Mouse (Mus musculus) cerebellum, adult 2 months (tissue): ENCODE data around the gene Rasal1.

Experiments
- CTCF ChIP-seq: fragments of 200-500 bp; IDR thresholded peaks from 2 replicates; pipeline ENCODE4 v1.5.1; 2011; ENCODE audit warnings: low read depth, mild to moderate bottlenecking, control low read depth, low read length, moderate library complexity, borderline replicate concordance; ENCODE audit not compliant: insufficient read depth
- POLR2A ChIP-seq: fragments of 200-500 bp; IDR thresholded peaks from 2 replicates; pipeline ENCODE4 v1.6.1; 2011; ENCODE audit warnings: low read length, control low read depth, borderline replicate concordance; ENCODE audit not compliant: insufficient read depth

- no peak for TF ChIP-seq POLR2A
- TF ChIP-seq CTCF, result no peak
Observed at GRCm38 (mm10) chr5:120706976-120707375, 58.4 kb downstream of the Rasal1 start.
